Mouse (Mus musculus): ENCODE measurements around the gene Nek6. TPM values are rescaled to one million over a fixed set of nuclear protein-coding genes. Genes with fewer than 3 reads are reported as not detected.

The Nek6 gene
- polyA plus RNA-seq, 1 experiment, result 31.3 TPM

DNA sequence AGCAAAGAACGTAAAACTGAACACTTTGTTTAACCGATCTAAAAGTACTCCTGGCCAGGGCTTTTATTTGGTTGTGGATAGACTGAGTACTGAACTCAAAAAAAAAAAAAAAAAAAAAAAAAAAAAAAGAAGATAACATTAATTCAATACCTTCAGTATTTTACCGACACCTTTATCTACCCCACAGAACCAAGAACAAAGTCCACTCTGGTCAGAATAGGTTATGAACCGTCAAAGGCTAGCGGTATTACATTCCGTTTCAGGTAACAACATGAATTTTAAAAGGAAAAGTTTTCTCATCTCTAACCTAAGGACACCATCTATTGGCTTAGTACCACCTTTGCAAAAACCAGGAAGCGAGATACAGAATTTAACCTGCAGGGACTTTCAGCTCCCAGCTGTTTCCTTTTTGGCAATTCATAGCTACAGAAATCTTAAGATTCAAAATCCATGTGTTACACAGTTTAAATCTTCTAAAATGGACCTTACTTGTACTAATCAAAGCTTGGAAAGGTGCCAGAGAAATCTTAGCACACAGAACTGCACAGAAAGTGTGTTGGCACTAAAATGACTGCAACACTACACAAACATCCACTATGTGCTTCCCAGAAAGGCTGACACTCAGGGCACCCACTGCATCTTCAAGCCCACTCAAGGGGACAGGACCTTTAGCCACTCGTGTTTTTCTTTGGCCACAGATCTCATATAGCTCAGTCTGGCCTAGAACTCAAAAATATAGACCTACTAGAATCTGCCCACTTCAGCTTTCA lies 112.6 kb downstream of the Nek6 start:
- Histone ChIP-seq H3K4me3 (ENCODE audit: low read depth, low read length) (no peak overlapping the region), H3K4me1 (ENCODE audit: control insufficient read depth, insufficient read depth, low read length) (no peaks in the 10 kb centered on the region), H3K9me3 (replicated peaks; ENCODE audit: control insufficient read depth, insufficient read depth, low read length, poor library complexity, severe bottlenecking) (no peaks in the 10 kb centered on the region), H3K36me3 (ENCODE audit: control insufficient read depth, insufficient read depth, low read length, poor library complexity, severe bottlenecking) (peaks cover 23% of the 10 kb centered on the region), H3K27ac (ENCODE audit: insufficient read depth, low read length) (no peak overlapping the region), H3K9ac (ENCODE audit: low read depth, poor library complexity, severe bottlenecking) (no peak overlapping the region), H3K27me3 (ENCODE audit: control insufficient read depth, insufficient read depth, low read length, poor library complexity, severe bottlenecking) (no peaks in the 10 kb centered on the region)
- TF ChIP-seq POLR2A (IDR thresholded peaks at IDR 0.05; ENCODE audit: insufficient read depth, low read length) (no peak), CTCF (IDR thresholded peaks at IDR 0.05; ENCODE audit: low read depth, low read length) (no peak), EP300 (IDR thresholded peaks at IDR 0.05; ENCODE audit: insufficient read depth, low read depth, low read length) (no peak)

DNA sequence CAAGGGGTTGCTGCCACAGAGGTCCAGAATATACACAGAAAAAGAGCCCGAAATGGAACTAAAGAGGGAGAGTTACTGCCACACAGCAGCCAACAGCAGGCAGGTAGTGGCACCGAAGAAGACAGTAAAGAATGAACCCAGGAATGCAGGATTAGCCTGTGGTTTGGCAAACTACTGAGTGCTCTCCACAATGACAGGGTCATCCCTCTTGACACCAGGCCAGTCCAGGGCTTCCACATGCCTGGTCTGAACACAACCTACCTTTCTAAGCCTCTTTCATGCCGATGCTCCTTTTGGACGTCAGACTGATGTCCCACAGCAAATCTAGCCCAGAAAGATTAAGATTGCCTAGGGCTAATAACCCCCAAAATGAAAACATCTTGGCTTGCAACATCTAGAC lies 117.4 kb downstream of the Nek6 start:
- H3K9ac ChIP-seq (ENCODE audit: low read depth, poor library complexity, severe bottlenecking), result no peak overlapping the region
- H3K36me3 ChIP-seq (ENCODE audit: control insufficient read depth, insufficient read depth, low read length, poor library complexity, severe bottlenecking), result peaks cover 47% of the 10 kb centered on the region
- TF ChIP-seq CTCF (IDR thresholded peaks at IDR 0.05; ENCODE audit: low read depth, low read length) (no peak), EP300 (IDR thresholded peaks at IDR 0.05; ENCODE audit: insufficient read depth, low read depth, low read length) (no peak), POLR2A (IDR thresholded peaks at IDR 0.05; ENCODE audit: insufficient read depth, low read length) (no peak)
- no peaks in the 10 kb centered on the region for H3K4me1 ChIP-seq (ENCODE audit: control insufficient read depth, insufficient read depth, low read length)
- no peak overlapping the region for H3K27ac ChIP-seq (ENCODE audit: insufficient read depth, low read length)
- H3K4me3 ChIP-seq (ENCODE audit: low read depth, low read length), result no peak overlapping the region
- H3K9me3 ChIP-seq (replicated peaks; ENCODE audit: control insufficient read depth, insufficient read depth, low read length, poor library complexity, severe bottlenecking), result no peaks in the 10 kb centered on the region
- no peaks in the 10 kb centered on the region for H3K27me3 ChIP-seq (ENCODE audit: control insufficient read depth, insufficient read depth, low read length, poor library complexity, severe bottlenecking)

DNA sequence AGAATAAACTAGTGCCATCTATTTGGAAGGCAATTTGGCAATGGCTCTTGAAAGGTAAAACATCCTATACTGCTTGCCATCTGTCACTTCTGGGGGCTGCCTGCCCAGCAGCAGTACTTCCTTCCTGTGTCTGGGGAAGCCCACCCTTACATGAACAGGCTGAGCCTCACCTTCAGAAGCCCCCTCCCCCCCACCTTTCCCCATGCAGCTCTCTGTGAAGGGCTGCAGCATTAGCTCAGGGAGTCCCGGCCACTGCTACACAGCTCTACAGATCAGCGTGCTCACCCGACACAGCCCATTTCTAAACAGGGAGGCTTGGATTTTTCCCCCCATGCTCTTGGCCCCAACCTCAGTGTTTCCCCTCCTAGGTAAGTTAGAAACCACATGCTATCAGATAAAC lies 118.0 kb downstream of the Nek6 start:
- no peaks in the 10 kb centered on the region for H3K4me1 ChIP-seq (ENCODE audit: control insufficient read depth, insufficient read depth, low read length)
- H3K27me3 ChIP-seq (ENCODE audit: control insufficient read depth, insufficient read depth, low read length, poor library complexity, severe bottlenecking), result no peaks in the 10 kb centered on the region
- peaks cover 53% of the 10 kb centered on the region for H3K36me3 ChIP-seq (ENCODE audit: control insufficient read depth, insufficient read depth, low read length, poor library complexity, severe bottlenecking)
- no peaks in the 10 kb centered on the region for H3K9me3 ChIP-seq (replicated peaks; ENCODE audit: control insufficient read depth, insufficient read depth, low read length, poor library complexity, severe bottlenecking)
- TF ChIP-seq CTCF (IDR thresholded peaks at IDR 0.05; ENCODE audit: low read depth, low read length) (no peak), POLR2A (IDR thresholded peaks at IDR 0.05; ENCODE audit: insufficient read depth, low read length) (no peak), EP300 (IDR thresholded peaks at IDR 0.05; ENCODE audit: insufficient read depth, low read depth, low read length) (no peak)
- no peak overlapping the region for H3K4me3 ChIP-seq (ENCODE audit: low read depth, low read length)
- H3K27ac ChIP-seq (ENCODE audit: insufficient read depth, low read length), result no peak overlapping the region
- no peak overlapping the region for H3K9ac ChIP-seq (ENCODE audit: low read depth, poor library complexity, severe bottlenecking)

GRCm38 (mm10) chr2:38630574-38630973 lies 119.1 kb downstream of the Nek6 start:
- TF ChIP-seq CTCF (IDR thresholded peaks at IDR 0.05; ENCODE audit: low read depth, low read length) (no peak), POLR2A (IDR thresholded peaks at IDR 0.05; ENCODE audit: insufficient read depth, low read length) (no peak), EP300 (IDR thresholded peaks at IDR 0.05; ENCODE audit: insufficient read depth, low read depth, low read length) (no peak)
- Histone ChIP-seq H3K4me1 (ENCODE audit: control insufficient read depth, insufficient read depth, low read length) (no peaks in the 10 kb centered on the region), H3K27ac (ENCODE audit: insufficient read depth, low read length) (no peak overlapping the region), H3K9me3 (replicated peaks; ENCODE audit: control insufficient read depth, insufficient read depth, low read length, poor library complexity, severe bottlenecking) (no peaks in the 10 kb centered on the region), H3K9ac (ENCODE audit: low read depth, poor library complexity, severe bottlenecking) (no peak overlapping the region), H3K27me3 (ENCODE audit: control insufficient read depth, insufficient read depth, low read length, poor library complexity, severe bottlenecking) (no peaks in the 10 kb centered on the region), H3K36me3 (ENCODE audit: control insufficient read depth, insufficient read depth, low read length, poor library complexity, severe bottlenecking) (peaks cover 59% of the 10 kb centered on the region), H3K4me3 (ENCODE audit: low read depth, low read length) (no peak overlapping the region)

GRCm38 (mm10) chr2:38637716-38638267 lies 126.3 kb downstream of the Nek6 start:
- Histone ChIP-seq H3K36me3 (ENCODE audit: control insufficient read depth, insufficient read depth, low read length, poor library complexity, severe bottlenecking) (peaks cover 78% of the 10 kb centered on the region), H3K27ac (ENCODE audit: insufficient read depth, low read length) (no peak overlapping the region), H3K4me3 (ENCODE audit: low read depth, low read length) (no peak overlapping the region), H3K9ac (ENCODE audit: low read depth, poor library complexity, severe bottlenecking) (no peak overlapping the region), H3K27me3 (ENCODE audit: control insufficient read depth, insufficient read depth, low read length, poor library complexity, severe bottlenecking) (no peaks in the 10 kb centered on the region), H3K9me3 (replicated peaks; ENCODE audit: control insufficient read depth, insufficient read depth, low read length, poor library complexity, severe bottlenecking) (no peaks in the 10 kb centered on the region), H3K4me1 (ENCODE audit: control insufficient read depth, insufficient read depth, low read length) (no peaks in the 10 kb centered on the region)
- no peak for TF ChIP-seq CTCF (IDR thresholded peaks at IDR 0.05; ENCODE audit: low read depth, low read length)
- TF ChIP-seq EP300 (IDR thresholded peaks at IDR 0.05; ENCODE audit: insufficient read depth, low read depth, low read length), result no peak
- TF ChIP-seq POLR2A (IDR thresholded peaks at IDR 0.05; ENCODE audit: insufficient read depth, low read length), result no peak

DNA sequence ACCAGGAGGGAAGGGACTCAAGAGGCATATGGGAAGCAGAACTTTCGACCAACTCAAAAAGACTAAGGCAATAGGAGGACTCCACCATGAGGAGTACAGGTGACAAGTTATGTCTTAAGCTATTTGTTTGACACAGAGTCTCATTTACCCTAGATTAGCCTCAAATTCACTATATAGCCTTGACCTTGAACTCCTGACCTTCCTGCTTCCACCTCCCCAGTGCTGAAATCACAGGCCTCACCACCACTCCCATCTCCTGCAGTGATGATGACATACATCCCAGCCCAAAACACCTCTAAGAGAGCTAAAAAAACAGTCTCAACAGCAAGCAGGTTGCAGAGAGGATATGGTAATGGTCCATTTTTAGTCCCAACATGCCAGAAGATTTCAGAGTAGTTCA lies 130.3 kb downstream of the Nek6 start:
- no peaks in the 10 kb centered on the region for H3K4me1 ChIP-seq (ENCODE audit: control insufficient read depth, insufficient read depth, low read length)
- no peak overlapping the region for H3K27ac ChIP-seq (ENCODE audit: insufficient read depth, low read length)
- H3K36me3 ChIP-seq (ENCODE audit: control insufficient read depth, insufficient read depth, low read length, poor library complexity, severe bottlenecking), result peaks cover 42% of the 10 kb centered on the region
- no peaks in the 10 kb centered on the region for H3K9me3 ChIP-seq (replicated peaks; ENCODE audit: control insufficient read depth, insufficient read depth, low read length, poor library complexity, severe bottlenecking)
- TF ChIP-seq CTCF (IDR thresholded peaks at IDR 0.05; ENCODE audit: low read depth, low read length), result no peak
- TF ChIP-seq EP300 (IDR thresholded peaks at IDR 0.05; ENCODE audit: insufficient read depth, low read depth, low read length), result no peak
- no peak for TF ChIP-seq POLR2A (IDR thresholded peaks at IDR 0.05; ENCODE audit: insufficient read depth, low read length)
- H3K4me3 ChIP-seq (ENCODE audit: low read depth, low read length), result no peak overlapping the region
- no peak overlapping the region for H3K9ac ChIP-seq (ENCODE audit: low read depth, poor library complexity, severe bottlenecking)
- H3K27me3 ChIP-seq (ENCODE audit: control insufficient read depth, insufficient read depth, low read length, poor library complexity, severe bottlenecking), result no peaks in the 10 kb centered on the region

Measured in ES-Bruce4 (cell line).